ENCODE assay signal across 13 mouse cellular contexts in genomic region chr8:72409443-72409842, GRCm38 (mm10). TPM values are rescaled to one million over a fixed set of nuclear protein-coding genes. Genes with fewer than 3 reads are reported as not detected.
DNase-seq lines count a peak whose midpoint lies in the region; ATAC-seq and TF ChIP-seq lines count a peak whose summit lies in the region.
"Had no signal": no experiment of that assay in that cellular context is flagged by ENCODE, and none has a peak within 500 bp of the region (broad histone marks: within the 10 kb centered on the region; RNA-seq: fewer than 3 reads in every experiment).

No protein-coding gene starts in this region.

- H3K4me3 ChIP-seq in limb, embryonic 14.5 days (replicated peaks; ENCODE audit: low read length), result no peak overlapping the region
- H3K4me3 ChIP-seq in limb, embryonic 10.5 days, result no peak overlapping the region
- H3K4me3 ChIP-seq in CH12.LX (replicated peaks in 1 of 3; ENCODE audit: low read depth in 2 of 3, low read length in 2 of 3, poor library complexity in 1 of 3), result no peak overlapping the region
- no peak overlapping the region for H3K4me3 ChIP-seq in embryonic facial prominence, embryonic 12.5 days
- H3K4me3 ChIP-seq in myocyte, result no peak overlapping the region
- H3K4me3 ChIP-seq: forebrain, embryonic 15.5 days; heart, embryonic 15.5 days; intestine, embryonic 15.5 days had no signal

- in situ Hi-C loops in CH12.LX (cut with MboI; ENCODE audit: low pct_ligation_motif_present, low pct_unique_long_range_greater_than_20kb, low sequenced_read_pairs), result no loop called here

- peak; percentile 3 for DNase-seq in limb, embryonic 14.5 days (ENCODE audit: low spot score)
- DNase-seq in limb, embryonic 10.5 days (ENCODE audit: low spot score), result no peak
- peak; percentile 76 for DNase-seq in CH12.LX (ENCODE audit: extremely low read depth)
- DNase-seq in right cerebral cortex, postnatal 36 days (ENCODE audit: low spot score in 2 of 2), result no peak
- DNase-seq in spleen, postnatal 4 days (ENCODE audit: low spot score in 2 of 2), result no peak
- DNase-seq: cerebellum, postnatal 25 days; lung, embryonic 14.5 days had no signal

- no peaks in the 10 kb centered on the region for H3K9me3 ChIP-seq in limb, embryonic 14.5 days (ENCODE audit: control insufficient read depth, low read length)
- no peaks in the 10 kb centered on the region for H3K9me3 ChIP-seq in limb, embryonic 10.5 days (replicated peaks)
- H3K9me3 ChIP-seq in CH12.LX (replicated peaks; ENCODE audit: low read length), result no peaks in the 10 kb centered on the region
- H3K9me3 ChIP-seq in embryonic facial prominence, embryonic 12.5 days, result no peaks in the 10 kb centered on the region
- H3K9me3 ChIP-seq: forebrain, embryonic 15.5 days; G1E; heart, embryonic 15.5 days; intestine, embryonic 15.5 days had no signal

- no peak for ATAC-seq in limb, embryonic 14.5 days (ENCODE audit: low FRiP score, low read depth)
- ATAC-seq in embryonic facial prominence, embryonic 12.5 days (ENCODE audit: insufficient number of reproducible peaks, insufficient read depth, low FRiP score, low TSS enrichment), result 0 out of 2 replicates have a peak, but pooled peaks have one; percentile 52
- ATAC-seq: forebrain, embryonic 15.5 days; intestine, embryonic 15.5 days had no signal

- no peak for TF ChIP-seq CTCF in CH12.LX (conservative IDR thresholded peaks at IDR 0.05 in 1 of 2, IDR thresholded peaks at IDR 0.05 in 1 of 2; ENCODE audit: low read depth in 2 of 2, low read length in 2 of 2)

- H3K4me1 ChIP-seq in limb, embryonic 14.5 days (ENCODE audit: control insufficient read depth, insufficient read depth, low read length), result 0 out of 2 replicates have a peak, but pooled peaks cover 3% of the 10 kb centered on the region
- H3K4me1 ChIP-seq in limb, embryonic 10.5 days, result peaks cover 4% of the 10 kb centered on the region
- peaks cover 25 to 66% of the 10 kb centered on the region in 2 experiments for H3K4me1 ChIP-seq in CH12.LX (ENCODE audit: control insufficient read depth in 1 of 2, insufficient read depth in 2 of 2)
- H3K4me1 ChIP-seq in embryonic facial prominence, embryonic 12.5 days, result peaks cover 10% of the 10 kb centered on the region; the same call in 1 of the 2 replicates

- no peak; the same call in 1 of the 2 replicates for TF ChIP-seq EP300 in CH12.LX (IDR thresholded peaks at IDR 0.05; ENCODE audit: low read length)

- dilution Hi-C loops in CH12.LX (cut with MboI; ENCODE audit: extremely low pct_ligation_motif_present, extremely low pct_unique_long_range_greater_than_20kb, low sequenced_read_pairs), result no loop called here

- H3ac ChIP-seq in myocyte (ENCODE audit: control insufficient read depth, insufficient read length), result no peak overlapping the region

- H3K79me2 ChIP-seq in CH12.LX (replicated peaks; ENCODE audit: control insufficient read depth, extremely low read depth, insufficient read depth, poor library complexity, severe bottlenecking), result peaks cover 49% of the 10 kb centered on the region
- peaks cover 90% of the 10 kb centered on the region for H3K79me2 ChIP-seq in myocyte (ENCODE audit: control insufficient read depth, insufficient read depth)

- no peaks in the 10 kb centered on the region for H3K27me3 ChIP-seq in limb, embryonic 14.5 days (ENCODE audit: control insufficient read depth, insufficient read depth, low read length)
- no peaks in the 10 kb centered on the region for H3K27me3 ChIP-seq in limb, embryonic 10.5 days (ENCODE audit: low read depth, poor library complexity, severe bottlenecking)
- no peaks in the 10 kb centered on the region for H3K27me3 ChIP-seq in CH12.LX (replicated peaks)
- no peaks in the 10 kb centered on the region for H3K27me3 ChIP-seq in embryonic facial prominence, embryonic 12.5 days
- H3K27me3 ChIP-seq in myocyte (ENCODE audit: control insufficient read depth, insufficient read depth, insufficient read length), result no peaks in the 10 kb centered on the region
- H3K27me3 ChIP-seq: forebrain, embryonic 15.5 days; heart, embryonic 15.5 days; intestine, embryonic 15.5 days had no signal

- H3K36me3 ChIP-seq in limb, embryonic 14.5 days (ENCODE audit: control insufficient read depth, insufficient read depth, low read length), result peaks cover 5% of the 10 kb centered on the region; the same call in 1 of the 2 replicates
- H3K36me3 ChIP-seq in limb, embryonic 10.5 days, result peaks cover 40% of the 10 kb centered on the region
- H3K36me3 ChIP-seq in CH12.LX (replicated peaks in 1 of 2; ENCODE audit: control insufficient read depth in 1 of 2, insufficient read depth in 1 of 2, low read length in 1 of 2) (peaks cover 0 to 33% of the 10 kb centered on the region in 2 experiments), myocyte (ENCODE audit: control insufficient read depth, insufficient read depth) (no peaks in the 10 kb centered on the region)
- H3K36me3 ChIP-seq in embryonic facial prominence, embryonic 12.5 days, result peaks cover 5% of the 10 kb centered on the region; the same call in 1 of the 2 replicates
- H3K36me3 ChIP-seq: heart, embryonic 15.5 days; intestine, embryonic 15.5 days had no signal

- H3K4me2 ChIP-seq in limb, embryonic 14.5 days (replicated peaks; ENCODE audit: low read depth, low read length, severe bottlenecking), result no peak overlapping the region
- peak overlapping the region; percentile 24; the same call in 1 of the 2 replicates for H3K4me2 ChIP-seq in CH12.LX (ENCODE audit: insufficient read depth, low read depth, poor library complexity, severe bottlenecking)
- no peak overlapping the region for H3K4me2 ChIP-seq in embryonic facial prominence, embryonic 12.5 days (replicated peaks)
- peak overlapping the region; percentile 40 for H3K4me2 ChIP-seq in myocyte (ENCODE audit: low read depth)
- H3K4me2 ChIP-seq: forebrain, embryonic 15.5 days; heart, embryonic 15.5 days; intestine, embryonic 15.5 days; lung, embryonic 14.5 days had no signal

- TF ChIP-seq RAD21 in CH12.LX (IDR thresholded peaks at IDR 0.05; ENCODE audit: low read depth, low read length), result no peak

- H3K27ac ChIP-seq in limb, embryonic 14.5 days (replicated peaks; ENCODE audit: low read depth, low read length), result no peak overlapping the region
- no peak overlapping the region for H3K27ac ChIP-seq in limb, embryonic 10.5 days
- H3K27ac ChIP-seq in CH12.LX (ENCODE audit: insufficient read depth, low read depth), result peak overlapping the region; percentile 27
- no peak overlapping the region for H3K27ac ChIP-seq in embryonic facial prominence, embryonic 12.5 days
- H3K27ac ChIP-seq: forebrain, embryonic 15.5 days; heart, embryonic 15.5 days; intestine, embryonic 15.5 days had no signal

- H3K9ac ChIP-seq in limb, embryonic 14.5 days (ENCODE audit: low read depth, low read length, severe bottlenecking), result no peak overlapping the region
- H3K9ac ChIP-seq in CH12.LX (ENCODE audit: insufficient read depth, low read depth), result no peak overlapping the region
- H3K9ac ChIP-seq in embryonic facial prominence, embryonic 12.5 days, result no peak overlapping the region
- H3K9ac ChIP-seq: forebrain, embryonic 15.5 days; heart, embryonic 15.5 days; intestine, embryonic 15.5 days; lung, embryonic 14.5 days had no signal

- TF ChIP-seq POLR2A in limb, embryonic 14.5 days (IDR thresholded peaks at IDR 0.05; ENCODE audit: borderline replicate concordance, extremely low read depth, insufficient read depth, insufficient read length), result no peak
- TF ChIP-seq POLR2A in CH12.LX (IDR thresholded peaks at IDR 0.05; ENCODE audit: low read depth, low read length) (no peak), myocyte (IDR thresholded peaks at IDR 0.05; ENCODE audit: insufficient read length, low read depth) (no peak)

- WGBS in limb, embryonic 14.5 days, result 52% methylated on average over 3 of the region's 3 CpGs
- WGBS in limb, embryonic 10.5 days, result 76% methylated on average over 3 of the region's 3 CpGs
- 28% methylated on average over 3 of the region's 3 CpGs for WGBS in embryonic facial prominence, embryonic 12.5 days

TF ChIP-seq in CH12.LX, 34 proteins besides CTCF, POLR2A, EP300 and RAD21 (continues in another document):
- TF ChIP-seq BHLHE40 (IDR thresholded peaks at IDR 0.05; ENCODE audit: low read depth, low read length) (no peak), KAT2A (IDR thresholded peaks at IDR 0.05; ENCODE audit: insufficient replicate concordance, low read length) (no peak), MEF2A (IDR thresholded peaks at IDR 0.05; ENCODE audit: borderline replicate concordance, low read depth, low read length) (no peak)

TF ChIP-seq in myocyte, 11 proteins besides CTCF, POLR2A, EP300 and RAD21 (continues in another document):
- TF ChIP-seq USF1 (IDR thresholded peaks at IDR 0.05; ENCODE audit: low read depth) (no peak), E2F4 (IDR thresholded peaks at IDR 0.05; ENCODE audit: insufficient read depth) (no peak), CEBPB (IDR thresholded peaks at IDR 0.05; ENCODE audit: insufficient read depth, poor library complexity, severe bottlenecking) (no peak)

RNA-seq across cellular contexts. Expression of gene Eps15l1, which starts 11.8 kb away (rescaled TPM):
- polyA plus RNA-seq in limb, embryonic 14.5 days (2012; rRNA removed), result 109 and 114 TPM in 2 replicates
- 56.5 and 62.0 TPM in 2 replicates for polyA plus RNA-seq in limb, embryonic 14.5 days (2014; fragmentation: Nextera tagmentation; extraction: Ambion mirVana)
- 75.3 and 85.1 TPM in 2 replicates for polyA plus RNA-seq in limb, embryonic 10.5 days (2016; fragmentation: Nextera tagmentation; extraction: Ambion mirVana)
- total RNA-seq in CH12.LX (2012; rRNA removed) (25.1 and 25.6 TPM in 2 replicates), CH12.LX (2014; rRNA removed) (21.7 and 22.2 TPM in 2 replicates)
- polyA plus RNA-seq in CH12.LX (2012; ENCODE audit: insufficient read length, low read depth) (48.3 and 49.4 TPM in 2 replicates), myocyte (2012; fragmentation: generic; extraction: Trizol) (22.8 TPM)
- polyA plus RNA-seq in embryonic facial prominence, embryonic 12.5 days (2016; fragmentation: Nextera tagmentation; extraction: Ambion mirVana), result 69.0 and 71.8 TPM in 2 replicates

RNA-seq across cellular contexts. Expression of gene Calr3, which starts 34.2 kb away (rescaled TPM):
- polyA plus RNA-seq in limb, embryonic 14.5 days (2012; rRNA removed), result 0.47 and 0.62 TPM in 2 replicates
- 1.4 and 1.7 TPM in 2 replicates for polyA plus RNA-seq in limb, embryonic 14.5 days (2014; fragmentation: Nextera tagmentation; extraction: Ambion mirVana)
- polyA plus RNA-seq in limb, embryonic 10.5 days (2016; fragmentation: Nextera tagmentation; extraction: Ambion mirVana), result 0.54 and 0.90 TPM in 2 replicates
- total RNA-seq in CH12.LX (2012; rRNA removed), result 4.0 and 5.3 TPM in 2 replicates
- total RNA-seq in CH12.LX (2014; rRNA removed), result 2.5 and 2.8 TPM in 2 replicates
- polyA plus RNA-seq in CH12.LX (2012; ENCODE audit: insufficient read length, low read depth), result 2.5 and 3.1 TPM in 2 replicates
- 1.4 and 1.7 TPM in 2 replicates for polyA plus RNA-seq in embryonic facial prominence, embryonic 12.5 days (2016; fragmentation: Nextera tagmentation; extraction: Ambion mirVana)
- 0.38 TPM for polyA plus RNA-seq in myocyte (2012; fragmentation: generic; extraction: Trizol)

RNA-seq across cellular contexts. Expression of gene 1700030K09Rik, which starts 34.2 kb away (rescaled TPM):
- polyA plus RNA-seq in limb, embryonic 14.5 days (2012; rRNA removed), result 16.2 and 18.3 TPM in 2 replicates
- 13.2 and 13.5 TPM in 2 replicates for polyA plus RNA-seq in limb, embryonic 14.5 days (2014; fragmentation: Nextera tagmentation; extraction: Ambion mirVana)
- polyA plus RNA-seq in limb, embryonic 10.5 days (2016; fragmentation: Nextera tagmentation; extraction: Ambion mirVana), result 14.6 and 16.1 TPM in 2 replicates
- 12.6 TPM in 2 replicates for total RNA-seq in CH12.LX (2012; rRNA removed)
- 9.7 and 9.8 TPM in 2 replicates for total RNA-seq in CH12.LX (2014; rRNA removed)
- 11.8 and 13.1 TPM in 2 replicates for polyA plus RNA-seq in CH12.LX (2012; ENCODE audit: insufficient read length, low read depth)
- 18.7 and 19.0 TPM in 2 replicates for polyA plus RNA-seq in embryonic facial prominence, embryonic 12.5 days (2016; fragmentation: Nextera tagmentation; extraction: Ambion mirVana)
- polyA plus RNA-seq in myocyte (2012; fragmentation: generic; extraction: Trizol), result 7.3 TPM

Comparison
In these comparisons a context has a peak if more than half of its experiments do, and no peak if none do; other contexts are left out.
1. DNase-seq: peak in limb, embryonic 14.5 days (single experiment) and CH12.LX (single experiment); none in limb, embryonic 10.5 days (single experiment), right cerebral cortex, postnatal 36 days (0 of 2) and spleen, postnatal 4 days (0 of 2).
2. H3K4me2 ChIP-seq: peak in CH12.LX (single experiment) and myocyte (single experiment); none in limb, embryonic 14.5 days (single experiment) and embryonic facial prominence, embryonic 12.5 days (single experiment).